Mouse (Mus musculus) left cerebral cortex, postnatal 25 days (tissue): ENCODE measurements around the gene Shq1. TPM values are rescaled to one million over a fixed set of nuclear protein-coding genes. Genes with fewer than 3 reads are reported as not detected.
A peak's percentile ranks its signal among the peaks of the same experiment; 100 is the strongest.

Experiments
- DNase-seq, 2 experiments: peaks; one replicate each; pipeline ENCODE4 v3.0.0; 2022; ENCODE audit warnings: low spot score in 2 of 2, mixed read lengths in 1 of 2
- intact Hi-C: fragments of 180-260 bp; cut with DNase I; formaldehyde crosslinking; loops from one replicate; pipeline ENCODE4 v1.15.1; 2025
- total RNA-seq, 2 experiments: library from RNA; stranded (reverse); gene quantifications; 2 replicates each; pipeline ENCODE4 v1.2.3; 2021

Shq1 gene
- total RNA-seq, 2 experiments from 2014 or later: 5.3 to 6.1 TPM

- DNase-seq: peak; percentile 56 to 60
- intact Hi-C loops: loop anchor here (1.0 to 10.0 kb wide), 2 partner anchors 172 to 276 kb away; partner anchors contain the start of gene Rybp
These were observed 108.0 kb downstream of the Shq1 start for GRCm38 (mm10) chr6:100562719-100563551.

- intact Hi-C loops: loop anchor here (2.0 to 5.0 kb wide), 3 partner anchors 121 to 265 kb away; no protein-coding TSS in a partner anchor
- peak; percentile 80 to 98 for DNase-seq
These were observed 112.9 kb downstream of the Shq1 start for GRCm38 (mm10) chr6:100558057-100558456.

DNA sequence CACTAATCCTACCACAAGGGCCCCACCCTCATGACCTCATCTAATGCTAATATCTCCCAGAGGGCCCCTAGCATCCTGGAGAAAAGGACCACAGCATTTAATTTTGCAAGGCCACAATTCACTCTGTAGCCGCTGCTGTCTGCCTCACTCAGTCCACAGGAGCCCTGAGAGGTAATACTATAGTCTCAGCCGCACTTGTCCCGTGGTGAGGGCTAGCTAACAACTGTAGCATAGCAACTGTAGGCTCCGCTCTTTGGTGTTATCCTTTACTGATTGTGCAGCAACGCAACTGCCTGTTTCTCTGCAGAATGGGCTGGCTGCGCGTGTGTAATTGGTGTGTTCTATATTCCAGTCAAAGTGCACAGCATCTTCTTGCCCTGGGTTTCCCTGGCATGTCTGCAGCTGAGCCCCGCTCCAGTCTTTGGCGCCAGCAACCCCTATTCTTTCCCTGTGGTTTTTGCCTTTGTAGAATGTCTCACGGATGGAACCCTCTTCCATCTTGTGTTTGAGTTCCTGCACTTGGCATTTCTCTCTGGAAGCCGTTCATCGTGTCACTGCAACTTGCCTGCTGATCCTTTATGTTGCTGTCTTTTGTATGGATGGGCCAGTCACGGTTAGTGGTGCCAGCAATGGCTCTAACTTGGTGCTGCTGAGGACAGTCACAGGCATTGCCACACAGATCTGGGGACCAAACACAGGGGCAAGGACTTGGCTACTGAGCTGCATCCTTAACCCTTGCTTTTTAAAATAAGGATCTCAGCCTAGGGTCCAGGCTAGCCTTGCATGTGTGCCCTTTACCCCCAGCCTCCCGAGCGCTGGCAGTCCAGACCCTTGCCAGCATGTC, 128.6 kb downstream of the Shq1 start:
- DNase-seq: no peak
- intact Hi-C loops: no loop called here

DNA sequence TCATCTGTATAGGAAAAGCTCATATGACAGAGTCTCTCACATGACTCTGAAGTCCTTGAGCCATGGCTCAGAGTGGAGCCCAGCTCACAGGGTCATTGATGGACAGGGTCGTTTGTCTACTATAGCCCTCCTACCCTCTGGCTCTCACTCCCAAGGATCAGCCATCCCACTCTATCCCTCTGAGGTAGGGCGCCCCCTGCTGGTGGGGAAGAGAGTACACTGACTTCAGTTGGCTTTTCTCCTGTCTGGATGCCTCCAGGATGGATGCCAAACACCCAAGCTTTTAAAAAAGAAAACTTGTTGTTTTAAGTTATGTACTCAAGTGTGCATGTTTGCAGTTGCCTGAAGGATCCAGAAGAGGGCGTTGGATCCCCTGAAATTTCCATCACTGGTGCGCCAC, 131.3 kb downstream of the Shq1 start:
- no peak for DNase-seq
- intact Hi-C loops: loop anchor here (5.0 kb wide), 1 partner anchor 737 kb away; no protein-coding TSS in a partner anchor

DNA sequence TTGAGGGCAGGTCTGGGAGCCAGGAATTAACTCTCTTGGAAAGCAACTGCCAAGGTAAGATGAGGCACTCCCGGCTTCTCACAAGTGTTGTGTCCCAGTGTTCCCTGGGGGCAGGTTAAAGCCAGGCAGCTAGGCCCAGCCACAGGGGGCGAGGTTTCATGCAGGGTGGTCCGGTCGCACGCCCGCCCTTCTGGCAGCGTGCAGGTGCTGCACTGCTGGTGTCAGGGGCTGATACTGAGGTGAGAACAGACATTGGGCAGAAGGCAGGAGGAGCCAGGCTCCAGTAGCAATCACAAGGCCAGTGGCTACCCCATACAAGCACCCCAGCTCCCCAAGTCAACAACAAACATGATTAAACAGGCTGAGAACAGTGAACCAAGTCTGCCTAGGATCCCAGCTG, 132.4 kb downstream of the Shq1 start:
- intact Hi-C loops: loop anchor here (5.0 kb wide), 1 partner anchor 736 kb away; no protein-coding TSS in a partner anchor

DNA sequence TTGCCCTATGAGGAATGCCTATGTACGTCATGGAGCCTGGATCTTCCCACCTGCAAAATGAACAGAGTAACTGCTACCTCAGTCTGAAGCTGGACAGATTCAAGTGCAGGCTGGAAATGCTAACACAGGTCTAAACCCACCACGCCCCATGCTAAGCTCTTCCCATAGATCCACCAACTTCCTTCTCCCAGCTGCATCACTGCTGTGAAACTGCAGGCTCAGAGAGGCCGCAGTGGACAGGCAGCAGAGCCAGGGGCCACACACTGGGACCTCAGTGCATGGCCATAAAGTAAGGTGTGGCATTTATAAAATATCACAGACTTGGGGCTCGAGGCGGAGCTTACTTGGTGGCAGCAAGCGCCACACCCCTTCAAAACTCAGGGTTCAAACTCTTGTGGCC, 133.0 kb downstream of the Shq1 start:
- intact Hi-C loops: loop anchor here (5.0 kb wide), 1 partner anchor 736 kb away; no protein-coding TSS in a partner anchor
- DNase-seq: no peak

More for the DNA sequence above, 132.4 kb downstream of the Shq1 start:
- DNase-seq: no peak

DNA sequence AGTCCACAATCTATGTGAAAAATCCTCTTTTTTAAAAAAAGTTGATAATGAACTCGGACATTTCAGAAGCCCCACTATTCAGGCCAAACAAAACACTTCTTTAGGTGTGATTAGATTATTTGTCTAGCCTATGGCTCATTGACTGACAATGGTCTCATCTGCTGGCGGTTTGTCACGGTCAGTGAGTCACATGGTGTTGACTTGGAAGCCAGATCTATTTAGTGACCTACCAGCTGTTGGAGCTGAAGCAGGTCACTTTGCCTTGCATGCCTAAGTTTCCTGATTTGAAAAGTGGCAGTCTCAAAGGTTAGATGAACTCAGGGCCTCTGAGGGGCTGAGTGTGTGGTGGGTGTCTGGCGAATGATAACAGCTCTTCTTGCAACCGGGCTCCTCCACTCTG, 133.9 kb downstream of the Shq1 start:
- intact Hi-C loops: loop anchor here (5.0 kb wide), 1 partner anchor 735 kb away; no protein-coding TSS in a partner anchor

DNA sequence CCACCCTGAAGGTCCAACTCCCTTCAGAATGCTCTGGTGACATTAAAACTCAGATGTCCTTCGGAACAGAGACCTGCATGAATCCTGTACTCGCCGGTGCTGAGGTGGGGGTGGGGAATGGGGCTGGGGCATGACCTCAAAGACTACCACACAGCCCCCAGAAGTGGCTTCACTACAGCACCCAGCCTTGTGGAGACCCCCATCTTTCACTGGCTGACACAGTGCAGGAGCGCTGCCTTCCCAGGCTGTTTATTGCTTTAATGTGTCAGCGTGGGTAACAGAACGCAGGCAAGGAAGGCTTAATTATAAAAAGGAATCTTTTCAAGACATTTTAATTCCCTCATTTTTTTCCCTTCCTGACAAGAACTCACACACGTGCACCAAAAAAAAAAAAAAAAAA, 137.6 kb downstream of the Shq1 start:
- intact Hi-C loops: loop anchor here (5.0 kb wide), 1 partner anchor 626 kb away; no protein-coding TSS in a partner anchor
- no peak for DNase-seq

More for the DNA sequence above, 133.9 kb downstream of the Shq1 start:
- DNase-seq: no peak

- intact Hi-C loops: loop anchor here (5.0 kb wide), 1 partner anchor 625 kb away; no protein-coding TSS in a partner anchor
- no peak for DNase-seq
These were observed 138.6 kb downstream of the Shq1 start for GRCm38 (mm10) chr6:100532326-100532725.

GRCm38 (mm10) chr6:100529673-100530072, 141.3 kb downstream of the Shq1 start:
- DNase-seq: no peak
- intact Hi-C loops: loop anchor here (5.0 kb wide), 1 partner anchor 622 kb away; no protein-coding TSS in a partner anchor

DNA sequence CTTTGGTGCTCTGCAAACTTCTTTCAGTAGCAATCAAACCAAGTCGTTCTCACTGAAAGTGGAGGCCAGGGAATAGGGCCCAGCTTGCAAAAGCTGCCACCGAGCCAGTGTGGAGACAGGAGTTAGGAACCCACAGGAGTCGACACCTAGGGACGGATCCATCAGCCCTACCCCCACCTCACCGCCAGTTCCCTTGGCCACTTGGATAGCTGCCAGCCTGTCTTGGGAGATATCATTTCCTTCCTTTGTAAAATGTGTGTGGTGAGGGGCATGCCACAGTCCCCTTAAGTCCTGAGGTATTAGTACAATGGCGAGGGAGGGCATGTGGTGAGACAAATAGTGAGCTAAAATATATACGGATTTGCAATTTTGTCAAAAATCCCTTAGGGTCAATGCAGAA, 142.4 kb downstream of the Shq1 start:
- intact Hi-C loops: no loop called here
- DNase-seq: no peak

DNA sequence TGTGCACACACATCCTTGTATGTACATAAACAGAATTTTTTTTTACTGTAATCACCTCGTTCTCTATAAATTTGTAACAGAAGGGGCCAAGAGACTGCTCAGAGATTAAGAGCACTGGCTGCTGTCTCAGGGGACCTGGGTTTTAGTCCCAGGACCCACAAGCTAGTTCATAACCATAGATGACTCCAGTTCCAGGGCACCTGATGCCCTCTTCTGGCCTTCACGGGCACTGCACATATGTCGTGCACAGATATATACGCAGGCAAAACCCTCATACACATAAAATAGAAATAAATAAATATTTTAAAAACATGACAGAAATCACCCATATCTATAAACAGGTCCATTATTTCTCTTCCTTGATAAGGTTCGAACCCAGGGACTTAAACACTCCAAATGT, 143.0 kb downstream of the Shq1 start:
- no peak for DNase-seq
- intact Hi-C loops: no loop called here

GRCm38 (mm10) chr6:100527161-100527560, 143.8 kb downstream of the Shq1 start:
- intact Hi-C loops: no loop called here
- DNase-seq: no peak

GRCm38 (mm10) chr6:100526066-100526465, 144.9 kb downstream of the Shq1 start:
- DNase-seq: no peak
- intact Hi-C loops: no loop called here

DNA sequence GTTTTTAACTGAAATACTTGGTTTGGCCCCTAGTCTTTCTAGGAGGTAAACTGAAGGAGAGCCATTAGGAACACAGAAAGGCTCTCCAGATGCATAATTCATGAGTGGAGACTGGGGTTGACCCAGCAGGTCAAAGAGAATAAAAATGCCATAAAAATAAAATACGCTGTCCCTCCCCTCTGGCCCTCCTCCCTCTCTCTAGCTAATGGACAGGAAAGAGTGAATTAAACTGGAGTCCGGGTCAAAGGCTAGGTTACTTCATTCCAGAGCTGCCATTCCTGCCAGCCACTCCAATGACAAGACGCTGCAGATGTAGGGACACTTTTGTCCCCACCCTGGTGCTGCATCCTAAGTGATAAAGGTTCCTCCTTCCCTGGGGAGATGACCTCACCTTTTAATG, 145.5 kb downstream of the Shq1 start:
- DNase-seq: no peak

DNA sequence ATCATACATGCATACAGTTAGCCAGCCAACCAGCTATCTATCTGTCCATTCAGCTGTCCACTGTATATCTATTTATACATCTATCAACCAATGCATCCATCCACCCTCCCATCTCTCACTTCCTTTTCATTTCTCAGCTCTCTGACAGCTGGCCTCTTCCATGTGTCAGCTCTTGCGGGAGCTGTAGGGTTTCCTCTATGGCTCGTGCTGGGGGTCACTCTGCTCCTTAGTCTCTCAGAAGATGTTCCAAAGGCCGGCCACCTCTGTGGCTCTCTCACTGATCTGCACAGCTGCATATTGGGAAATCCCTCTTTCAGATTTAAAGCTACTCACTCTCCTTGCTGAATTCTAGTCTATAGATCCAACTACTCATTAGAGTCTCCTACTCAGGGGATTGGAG, 148.5 kb downstream of the Shq1 start:
- no peak for DNase-seq
- intact Hi-C loops: no loop called here

More for the DNA sequence above, 145.5 kb downstream of the Shq1 start:
- intact Hi-C loops: no loop called here

- DNase-seq: no peak
- intact Hi-C loops: no loop called here
These were observed 149.2 kb downstream of the Shq1 start for GRCm38 (mm10) chr6:100521615-100522398.

- no peak for DNase-seq
- intact Hi-C loops: no loop called here
These were observed 150.3 kb downstream of the Shq1 start for GRCm38 (mm10) chr6:100520558-100521099.

DNA sequence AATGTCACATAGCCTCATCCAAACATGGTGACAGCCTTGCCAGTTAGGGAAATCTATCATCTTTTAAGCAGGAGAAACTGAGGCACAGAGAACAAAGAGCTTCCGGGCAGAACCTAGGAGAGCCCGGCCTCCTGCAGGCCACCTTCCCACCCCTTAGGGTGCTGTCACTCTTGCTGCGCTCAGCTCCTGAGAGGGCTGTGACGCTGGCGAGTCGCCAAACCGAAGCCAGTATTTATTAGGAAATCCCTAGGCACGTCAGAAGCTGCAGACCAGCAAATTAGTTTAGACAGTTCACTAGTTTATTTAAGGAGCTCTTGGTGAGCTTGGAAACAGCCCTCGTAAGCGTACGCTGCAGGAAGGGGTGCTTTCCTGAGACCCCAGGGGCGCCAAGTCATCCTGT, 151.1 kb downstream of the Shq1 start:
- intact Hi-C loops: no loop called here
- no peak for DNase-seq
